Mouse (Mus musculus) myocyte (in vitro differentiated cells): ENCODE measurements around the gene Supt7l. TPM values are rescaled to one million over a fixed set of nuclear protein-coding genes. Genes with fewer than 3 reads are reported as not detected.

Experiments used
- H3K27me3 ChIP-seq: one replicate; pipeline ENCODE4 v1.6.1; 2011; ENCODE audit not compliant: control insufficient read depth, insufficient read depth, insufficient read length
- H3K36me3 ChIP-seq: one replicate; pipeline ENCODE4 v1.6.1; 2011; ENCODE audit not compliant: control insufficient read depth, insufficient read depth
- H3K4me2 ChIP-seq: one replicate; pipeline ENCODE4 v1.6.1; 2011; ENCODE audit warnings: low read depth, control low read depth
- H3K4me3 ChIP-seq: one replicate; pipeline ENCODE4 v1.5.1; 2011; ENCODE audit warnings: mild to moderate bottlenecking, control low read depth, moderate library complexity
- H3K79me2 ChIP-seq: one replicate; pipeline ENCODE4 v1.6.1; 2011; ENCODE audit not compliant: control insufficient read depth, insufficient read depth
- H3ac ChIP-seq: one replicate; pipeline ENCODE4 v1.6.1; 2011; ENCODE audit not compliant: control insufficient read depth, insufficient read length
- CEBPB ChIP-seq: IDR thresholded peaks from 2 replicates; pipeline ENCODE4 v1.6.1; 2011; ENCODE audit warnings: mild to moderate bottlenecking, moderate library complexity; ENCODE audit not compliant: poor library complexity, insufficient read depth, severe bottlenecking
- E2F4 ChIP-seq: IDR thresholded peaks from one replicate; pipeline ENCODE4 v1.6.1; 2011; ENCODE audit warnings: mild to moderate bottlenecking, control low read depth, moderate library complexity; ENCODE audit not compliant: insufficient read depth
- MAX ChIP-seq: IDR thresholded peaks from one replicate; pipeline ENCODE4 v1.6.1; 2011; ENCODE audit warnings: low read depth, mild to moderate bottlenecking, control low read depth
- MYOD1 ChIP-seq, 3 experiments: IDR thresholded peaks; one replicate each; pipeline ENCODE4 v1.6.1; 2011; ENCODE audit warnings: control low read depth in 2 of 3, low read depth in 2 of 3, mild to moderate bottlenecking in 2 of 3, moderate library complexity in 1 of 3; ENCODE audit not compliant: insufficient read length in 2 of 3, control insufficient read depth in 1 of 3
- MYOG ChIP-seq, 3 experiments: IDR thresholded peaks; one replicate each; pipeline ENCODE4 v1.6.1; 2011; ENCODE audit warnings: control low read depth in 2 of 3, low read depth in 2 of 3, mild to moderate bottlenecking in 2 of 3; ENCODE audit not compliant: insufficient read length in 2 of 3, control insufficient read depth in 1 of 3, insufficient read depth in 1 of 3
- POLR2A ChIP-seq: IDR thresholded peaks from one replicate; pipeline ENCODE4 v1.6.1; 2011; ENCODE audit warnings: low read depth, mild to moderate bottlenecking, control low read depth, moderate library complexity; ENCODE audit not compliant: insufficient read length
- POLR2AphosphoS2 ChIP-seq: IDR thresholded peaks from one replicate; pipeline ENCODE4 v1.6.1; 2011; ENCODE audit warnings: low read depth, control low read depth; ENCODE audit not compliant: insufficient read length
- REST ChIP-seq: IDR thresholded peaks from one replicate; pipeline ENCODE4 v1.6.1; 2011; ENCODE audit warnings: mild to moderate bottlenecking, control low read depth, moderate library complexity; ENCODE audit not compliant: insufficient read depth, insufficient read length
- SRF ChIP-seq: IDR thresholded peaks from one replicate; pipeline ENCODE4 v1.6.1; 2011; ENCODE audit warnings: low read depth; ENCODE audit not compliant: control insufficient read depth, insufficient read length
- TCF12 ChIP-seq: IDR thresholded peaks from one replicate; pipeline ENCODE4 v1.6.1; 2011; ENCODE audit warnings: mild to moderate bottlenecking, control low read depth; ENCODE audit not compliant: poor library complexity, insufficient read depth, severe bottlenecking
- TCF3 ChIP-seq: IDR thresholded peaks from one replicate; pipeline ENCODE4 v1.6.1; 2011; ENCODE audit warnings: low read depth, control low read depth; ENCODE audit not compliant: insufficient read length
- USF1 ChIP-seq: IDR thresholded peaks from one replicate; pipeline ENCODE4 v1.6.1; 2011; ENCODE audit warnings: low read depth, mild to moderate bottlenecking, control low read depth, moderate library complexity
- polyA plus RNA-seq: library from polyadenylated mRNA; unstranded; fragments of >200 nt; fragmentation: generic; extraction: Trizol; gene quantifications from one replicate; pipeline ENCODE4 v1.2.1, GENCODE M21; 2012; ENCODE audit warnings: missing spikeins

Supt7l gene
- polyA plus RNA-seq, 1 experiment: 10.0 TPM

- Histone ChIP-seq H3K27me3 (no peaks in the 10 kb centered on the region), H3K79me2 (no peaks in the 10 kb centered on the region), H3K36me3 (no peaks in the 10 kb centered on the region), H3ac (no peak overlapping the region), H3K4me3 (no peak overlapping the region), H3K4me2 (no peak overlapping the region)
- TF ChIP-seq TCF12: no peak
- TF ChIP-seq REST: no peak
- no peak for TF ChIP-seq USF1
- no peak for TF ChIP-seq E2F4
- no peak for TF ChIP-seq MYOG (IDR thresholded peaks at IDR 0.05; ENCODE audit: control insufficient read depth in 1 of 3, insufficient read depth in 1 of 3, insufficient read length in 2 of 3, low read depth in 2 of 3)
- TF ChIP-seq MYOD1 (IDR thresholded peaks at IDR 0.05; ENCODE audit: control insufficient read depth in 1 of 3, insufficient read length in 2 of 3, low read depth in 2 of 3): no peak
- TF ChIP-seq POLR2A: no peak
- TF ChIP-seq CEBPB: no peak
- no peak for TF ChIP-seq SRF
- no peak for TF ChIP-seq POLR2AphosphoS2
- TF ChIP-seq MAX: no peak
- TF ChIP-seq TCF3: no peak
Observed at GRCm38 (mm10) chr5:31566457-31566856, 38.9 kb upstream of the Supt7l start.

- Histone ChIP-seq H3K4me2 (no peak overlapping the region), H3K27me3 (no peaks in the 10 kb centered on the region), H3K79me2 (no peaks in the 10 kb centered on the region), H3ac (no peak overlapping the region), H3K4me3 (no peak overlapping the region), H3K36me3 (no peaks in the 10 kb centered on the region)
- TF ChIP-seq CEBPB (no peak), MAX (no peak), MYOD1 (IDR thresholded peaks at IDR 0.05; ENCODE audit: control insufficient read depth in 1 of 3, insufficient read length in 2 of 3, low read depth in 2 of 3) (no peak), TCF12 (no peak), E2F4 (no peak)
Observed at GRCm38 (mm10) chr5:31566026-31566425, 38.4 kb upstream of the Supt7l start.

DNA sequence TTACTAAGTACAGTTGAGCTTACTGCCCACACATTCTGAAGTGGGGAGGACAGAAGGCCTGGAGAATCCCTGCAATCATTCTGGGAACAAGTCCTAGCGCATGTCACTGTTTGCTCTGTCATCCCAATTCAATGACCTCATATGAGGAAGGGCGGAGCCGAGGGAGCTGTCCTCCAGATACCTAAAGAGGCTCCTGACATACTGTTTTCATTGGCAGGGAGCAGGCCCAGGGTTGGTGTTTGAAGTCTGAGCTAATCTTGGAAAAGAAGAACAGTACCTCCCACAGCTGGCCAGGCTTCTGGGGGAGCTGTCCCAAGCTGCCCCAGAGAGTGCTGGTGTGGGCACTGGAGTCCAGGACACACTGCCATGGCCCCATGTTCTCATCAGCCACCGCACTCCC is 37.4 kb upstream of the Supt7l start:
- Histone ChIP-seq H3K4me2 (no peak overlapping the region), H3K79me2 (no peaks in the 10 kb centered on the region), H3K36me3 (no peaks in the 10 kb centered on the region), H3K27me3 (no peaks in the 10 kb centered on the region), H3ac (no peak overlapping the region), H3K4me3 (no peak overlapping the region)
- TF ChIP-seq TCF3 (no peak), POLR2AphosphoS2 (no peak), MYOG (IDR thresholded peaks at IDR 0.05; ENCODE audit: control insufficient read depth in 1 of 3, insufficient read depth in 1 of 3, insufficient read length in 2 of 3, low read depth in 2 of 3) (no peak)

GRCm38 (mm10) chr5:31563905-31564304 is 36.3 kb upstream of the Supt7l start:
- peak overlapping the region; percentile 24 for H3K4me2 ChIP-seq
- no peak overlapping the region for H3ac ChIP-seq
- H3K79me2 ChIP-seq: no peaks in the 10 kb centered on the region
- H3K4me3 ChIP-seq: no peak overlapping the region
- no peak for TF ChIP-seq CEBPB
- TF ChIP-seq TCF3: no peak
- TF ChIP-seq POLR2A: no peak
- TF ChIP-seq TCF12: no peak
- H3K27me3 ChIP-seq: no peaks in the 10 kb centered on the region
- no peaks in the 10 kb centered on the region for H3K36me3 ChIP-seq

- no peaks in the 10 kb centered on the region for H3K36me3 ChIP-seq
- H3ac ChIP-seq: no peak overlapping the region
- H3K79me2 ChIP-seq: no peaks in the 10 kb centered on the region
- H3K27me3 ChIP-seq: no peaks in the 10 kb centered on the region
- no peak overlapping the region for H3K4me3 ChIP-seq
- TF ChIP-seq MYOG (IDR thresholded peaks at IDR 0.05; ENCODE audit: control insufficient read depth in 1 of 3, insufficient read depth in 1 of 3, insufficient read length in 2 of 3, low read depth in 2 of 3) (no peak), MYOD1 (IDR thresholded peaks at IDR 0.05; ENCODE audit: control insufficient read depth in 1 of 3, insufficient read length in 2 of 3, low read depth in 2 of 3) (no peak), POLR2AphosphoS2 (no peak), E2F4 (no peak), POLR2A (no peak), MAX (no peak), REST (no peak), SRF (no peak), TCF3 (no peak), CEBPB (no peak), USF1 (no peak), TCF12 (no peak)
- peak overlapping the region; percentile 24 for H3K4me2 ChIP-seq
Observed at GRCm38 (mm10) chr5:31563496-31563895, 35.9 kb upstream of the Supt7l start.
